Mouse (Mus musculus) duodenum, adult 2 months (tissue): Measurements from ENCODE around the gene Pcbp2. TPM values are rescaled to one million over a fixed set of nuclear protein-coding genes. Genes with fewer than 3 reads are reported as not detected.

ENCODE experiments used
- polyA plus RNA-seq: library from polyadenylated mRNA; depleted of rRNA; stranded (reverse); fragments of >200 nt; gene quantifications from 2 replicates; pipeline ENCODE4 v1.2.3, GENCODE M21; 2012; ENCODE audit warnings: low replicate concordance; rRNA removed

Pcbp2 gene
- polyA plus RNA-seq, result 331 and 369 TPM in 2 replicates

DNA sequence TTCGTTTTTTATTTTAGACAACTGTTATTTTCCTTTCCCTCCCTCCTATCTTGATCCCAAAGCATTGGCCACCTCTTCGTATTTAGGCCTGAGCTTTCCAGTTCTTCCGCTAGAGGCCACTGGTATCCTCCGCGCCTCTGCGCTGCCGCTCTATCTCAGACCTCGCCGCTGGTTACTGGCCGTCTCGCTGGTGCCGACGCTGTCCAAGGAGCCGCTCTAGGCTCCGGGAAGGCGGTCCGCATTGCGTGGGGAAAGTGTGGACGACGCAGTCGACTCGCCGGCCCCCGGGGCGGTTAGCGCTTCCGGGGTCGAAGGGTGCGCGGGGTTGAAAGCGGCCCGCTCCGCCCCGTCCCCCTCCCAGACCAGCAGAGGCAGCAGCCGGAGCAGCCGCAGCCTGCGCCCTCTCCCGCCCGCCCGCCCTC lies at the start of gene Pcbp2:
Pcbp2 (plus strand) TSS at position 357 of the 422 bp plus-strand sequence.

DNA sequence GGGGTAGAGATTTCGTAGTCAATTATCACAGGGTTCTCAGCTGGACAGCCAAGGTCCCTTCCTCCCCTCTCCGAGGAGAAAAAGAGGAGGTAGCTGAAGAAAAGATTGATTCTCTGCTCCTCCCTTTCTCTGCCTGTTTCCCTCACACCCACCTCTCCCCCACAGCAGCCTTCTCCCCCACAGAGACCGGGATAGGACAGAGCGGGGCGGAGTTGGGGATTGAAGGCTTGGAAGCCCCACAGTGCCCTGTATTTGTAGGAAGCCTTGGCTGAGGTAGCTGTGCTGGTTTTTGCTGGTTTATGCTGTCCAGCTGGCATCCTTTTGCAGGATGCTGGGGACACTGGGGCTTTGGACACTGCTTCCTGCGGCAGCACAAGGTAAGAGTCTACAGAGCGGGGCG lies 25.2 kb upstream of the Pcbp2 start, which contains the start of gene Amhr2:
Amhr2 (plus strand) TSS at position 222 of the 400 bp plus-strand sequence.

DNA sequence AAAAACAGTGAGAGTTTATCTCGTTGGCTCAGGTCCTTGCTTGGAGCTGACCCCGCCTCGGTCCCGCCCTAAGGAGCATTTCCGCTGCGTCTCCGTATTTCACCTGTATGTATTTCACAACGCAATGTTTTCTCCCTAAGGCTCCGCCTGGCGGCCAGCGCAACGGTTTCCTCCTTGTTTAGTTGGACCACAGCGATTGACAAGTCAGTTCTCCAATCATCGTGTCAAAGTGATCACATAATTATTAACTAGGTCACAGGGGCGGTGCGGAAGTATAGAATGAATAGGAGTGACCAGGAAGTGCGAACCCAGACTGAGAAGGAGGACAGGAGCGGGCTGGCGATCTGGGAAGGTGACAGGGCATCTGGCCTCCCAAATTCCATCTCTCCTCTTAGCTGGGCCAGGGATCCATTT lies 11.4 kb upstream of the Pcbp2 start, which contains the start of gene Prr13:
Prr13 (plus strand) TSS at position 125 of the 414 bp plus-strand sequence.

DNA sequence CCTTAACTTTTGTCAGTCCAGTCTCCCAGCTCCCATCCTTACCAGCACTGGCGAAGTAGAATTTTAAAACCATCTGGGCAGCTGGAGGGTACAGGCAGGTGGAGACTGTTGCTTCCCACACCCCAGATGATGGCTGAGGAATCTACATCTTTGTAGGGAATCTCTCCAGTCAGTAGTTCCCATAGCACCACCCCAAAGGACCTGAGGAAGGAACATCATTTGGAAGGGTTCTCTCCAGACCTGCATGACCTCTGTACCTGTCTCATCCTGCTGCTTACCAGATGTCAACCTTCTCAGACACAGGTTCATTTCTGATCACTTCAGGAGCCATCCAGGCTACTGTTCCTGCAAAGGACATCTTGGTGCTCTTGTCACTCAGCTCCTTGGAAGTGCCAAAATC lies 33.1 kb downstream of the Pcbp2 start, which contains the start of gene Gm10337:
Gm10337 (plus strand) TSS at position 276 of the 400 bp plus-strand sequence.

DNA sequence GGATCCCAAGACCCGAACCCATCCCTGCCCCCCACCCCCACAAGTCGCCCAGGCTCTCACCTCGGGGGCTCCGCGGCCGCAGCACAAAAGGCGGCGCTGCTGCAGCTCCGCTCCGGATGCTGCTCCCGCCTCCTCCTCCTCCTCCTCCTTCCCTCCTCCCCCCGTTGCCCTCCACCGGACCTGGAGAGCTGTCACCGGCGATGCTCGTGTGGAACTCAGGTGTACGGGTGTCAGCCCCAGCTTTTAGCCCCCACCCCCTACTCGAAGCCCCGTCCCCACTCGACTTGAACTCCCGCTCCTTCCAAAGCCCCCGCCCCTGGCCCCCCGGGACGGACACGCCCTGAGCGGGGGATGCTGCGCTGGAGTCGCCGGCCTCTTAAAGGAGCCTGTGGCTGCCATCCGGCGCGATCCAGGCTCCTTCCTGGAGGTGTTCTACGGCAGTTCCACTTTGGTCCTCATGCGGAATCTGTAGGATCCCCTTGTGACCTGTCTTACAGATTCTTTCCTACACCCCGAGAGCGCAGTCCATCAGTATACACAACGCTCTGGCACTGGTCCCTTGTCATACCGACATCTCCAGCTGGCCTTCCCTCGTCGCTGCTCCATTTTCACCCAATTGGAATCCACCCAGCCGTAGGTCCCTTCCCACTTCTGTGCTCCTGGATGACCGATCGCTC lies 46.5 kb downstream of the Pcbp2 start, which contains the start of gene Map3k12:
Map3k12 (minus strand) TSS at position 337 of the 677 bp plus-strand sequence.

GRCm38 (mm10) chr15:102517976-102518858 lies 47.9 kb downstream of the Pcbp2 start, which contains the start of gene Tarbp2:
Tarbp2 (plus strand) TSS chr15:102518192.

DNA sequence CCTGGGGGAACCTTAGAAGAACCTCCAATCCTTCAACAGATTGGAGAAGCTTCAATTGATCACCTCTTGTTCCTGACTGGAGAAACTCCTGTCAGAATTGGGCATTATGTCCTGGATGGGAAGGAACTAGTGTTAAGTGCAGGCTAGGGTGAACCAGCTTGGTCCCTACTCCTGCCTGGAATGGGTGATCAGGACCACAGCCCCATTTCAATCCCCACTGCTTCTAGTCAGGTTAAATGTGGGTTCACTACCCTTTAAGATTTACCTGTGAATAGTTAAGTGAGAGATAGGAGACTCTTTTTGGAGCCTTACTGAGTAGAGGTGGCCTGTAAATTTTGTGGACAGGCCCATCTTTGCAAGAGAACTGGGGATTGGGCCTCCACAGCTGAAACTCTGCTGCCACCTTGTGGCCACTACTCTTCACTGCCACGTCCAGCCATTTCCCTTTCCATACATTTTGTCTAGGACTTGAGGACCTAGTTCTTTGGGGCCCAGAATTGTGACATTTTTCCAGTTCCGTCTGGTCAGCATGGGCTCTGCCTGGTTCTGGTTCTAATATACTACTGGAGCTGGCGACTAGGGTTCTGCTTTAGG lies 54.6 kb downstream of the Pcbp2 start, which contains the start of gene Npff:
Npff (minus strand) TSS at position 51 of the 594 bp plus-strand sequence.

Other genes with a start within 250 kb of the Pcbp2 start
- 8.1 and 17.3 TPM in 2 replicates for gene Itgb7, start 238.6 kb upstream of the Pcbp2 start, polyA plus RNA-seq
- 7.6 and 8.4 TPM in 2 replicates for gene Rarg, start 213.0 kb upstream of the Pcbp2 start, polyA plus RNA-seq
- not detected in 2 replicates for gene Gm9918, start 200.0 kb upstream of the Pcbp2 start, polyA plus RNA-seq
- 49.0 and 75.9 TPM in 2 replicates for gene Mfsd5, start 191.1 kb upstream of the Pcbp2 start, polyA plus RNA-seq
- gene Espl1, start 174.3 kb upstream of the Pcbp2 start, polyA plus RNA-seq, result 4.2 and 6.3 TPM in 2 replicates
- 14.1 and 21.6 TPM in 2 replicates for gene Pfdn5, start 144.4 kb upstream of the Pcbp2 start, polyA plus RNA-seq
- gene Myg1, start 138.8 kb upstream of the Pcbp2 start, polyA plus RNA-seq, result 29.2 and 36.6 TPM in 2 replicates
- gene Aaas, start 119.8 kb upstream of the Pcbp2 start, polyA plus RNA-seq, result 20.3 and 39.5 TPM in 2 replicates
- gene Sp7, start 103.4 kb upstream of the Pcbp2 start, polyA plus RNA-seq, result 0.07 TPM in 1 of 2 replicates, not detected in the other
- gene Sp1, start 64.4 kb upstream of the Pcbp2 start, polyA plus RNA-seq, result 4.9 and 7.0 TPM in 2 replicates
- gene Amhr2, start 25.2 kb upstream of the Pcbp2 start, polyA plus RNA-seq, result 0.90 and 5.0 TPM in 2 replicates
- 686 and 903 TPM in 2 replicates for gene Prr13, start 11.5 kb upstream of the Pcbp2 start, polyA plus RNA-seq
- gene Gm10337, start 33.2 kb downstream of the Pcbp2 start, polyA plus RNA-seq, result not detected in 2 replicates
- gene Map3k12, start 46.5 kb downstream of the Pcbp2 start, polyA plus RNA-seq, result 0.88 and 2.6 TPM in 2 replicates
- 91.8 and 94.8 TPM in 2 replicates for gene Tarbp2, start 47.7 kb downstream of the Pcbp2 start, polyA plus RNA-seq
- 2.9 and 3.2 TPM in 2 replicates for gene Npff, start 54.4 kb downstream of the Pcbp2 start, polyA plus RNA-seq
- not detected in 2 replicates for gene Gm28047, start 154.5 kb downstream of the Pcbp2 start, polyA plus RNA-seq
- gene Atf7, start 154.9 kb downstream of the Pcbp2 start, polyA plus RNA-seq, result 37.2 and 38.5 TPM in 2 replicates
- gene Atp5g2, start 201.8 kb downstream of the Pcbp2 start, polyA plus RNA-seq, result 467 and 483 TPM in 2 replicates